Mouse (Mus musculus): ENCODE results near the gene Dirc2. TPM values are rescaled to one million over a fixed set of nuclear protein-coding genes. Genes with fewer than 3 reads are reported as not detected.

Gene Dirc2
- polyA plus RNA-seq, 1 experiment from 2014 or later, result 11.1 TPM

DNA sequence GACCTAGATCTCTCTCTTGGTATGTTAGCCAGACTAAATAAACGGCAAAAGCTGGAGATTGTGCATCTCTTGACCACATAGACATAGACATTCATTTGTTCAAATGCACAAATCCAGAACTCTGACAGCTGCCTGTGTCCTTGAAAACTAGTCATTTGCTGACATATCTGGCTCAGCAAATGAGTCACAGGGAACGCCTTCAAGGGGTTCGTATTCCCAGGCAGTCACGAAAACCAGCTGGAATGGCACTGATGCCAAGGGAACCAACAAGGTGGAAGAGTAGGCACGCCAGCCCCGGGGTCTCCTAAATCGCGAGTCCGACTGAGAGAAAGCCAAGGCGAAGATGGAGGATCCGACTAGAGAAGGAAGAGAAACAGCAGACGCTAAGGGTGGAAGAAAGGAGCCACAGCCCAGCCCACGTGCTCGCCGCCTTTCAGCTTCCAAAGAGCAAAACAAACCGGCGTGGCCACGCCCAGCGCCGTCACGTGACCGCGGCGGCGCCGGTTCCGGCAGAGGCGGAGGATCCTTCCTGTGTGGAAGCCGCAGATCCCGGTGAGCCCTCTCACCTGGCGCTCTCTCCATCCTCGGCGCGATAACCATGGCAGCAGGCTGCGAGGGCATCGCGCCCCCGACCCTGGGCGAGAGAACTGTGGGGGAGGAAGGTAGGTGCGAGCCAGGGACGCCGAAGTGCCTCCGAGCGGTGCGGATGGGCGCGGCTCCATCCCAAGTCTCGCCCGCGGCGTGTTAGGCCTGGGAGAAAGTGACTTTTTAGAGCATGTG, 912 bp upstream of the Dirc2 start, which contains the start of gene Hspbap1:
TSS of gene Hspbap1 (plus strand) at position 498 of the 780 bp plus-strand sequence.
- Histone ChIP-seq H3K4me1 (peaks cover 36% of the 10 kb centered on the region), H3K27me3 (replicated peaks; ENCODE audit: low read depth, poor library complexity, severe bottlenecking) (no peaks in the 10 kb centered on the region), H3K4me3 (peak within 1 kb of the TSS; percentile 93), H3K36me3 (replicated peaks) (peaks cover 12% of the 10 kb centered on the region), H3K27ac (replicated peaks) (peak within 1 kb of the TSS; percentile 90), H3K9me3 (no peaks in the 10 kb centered on the region)
- DNase-seq (ENCODE audit: low spot score), result peak; percentile 93
- WGBS, result under 1% methylated on average over 51 of the region's 51 CpGs

DNA sequence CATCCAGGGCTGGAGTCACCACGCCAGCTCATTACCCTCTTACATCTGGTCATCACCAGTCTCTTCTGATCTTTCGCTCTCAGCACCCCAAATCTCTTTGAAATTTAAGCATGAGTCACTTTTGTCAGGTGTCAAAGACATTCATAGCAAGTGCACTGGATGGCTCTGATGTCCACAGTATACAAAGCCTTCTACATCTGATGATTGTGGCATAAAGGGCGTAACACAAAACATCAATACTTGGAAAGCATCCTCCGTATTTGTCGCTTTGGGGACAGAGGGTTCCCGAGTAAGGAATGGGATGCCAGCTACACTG, 729 bp downstream of the Dirc2 start:
- peak overlapping the region; percentile 90; the same call in 1 of the 2 replicates for H3K27ac ChIP-seq (replicated peaks)
- no peaks in the 10 kb centered on the region for H3K9me3 ChIP-seq
- WGBS, result 28% methylated on average over 6 of the region's 6 CpGs
- H3K36me3 ChIP-seq (replicated peaks), result peaks cover 12% of the 10 kb centered on the region
- H3K27me3 ChIP-seq (replicated peaks; ENCODE audit: low read depth, poor library complexity, severe bottlenecking), result no peaks in the 10 kb centered on the region
- DNase-seq (ENCODE audit: low spot score), result no peak
- H3K4me3 ChIP-seq, result peak overlapping the region; percentile 93
- peaks cover 36% of the 10 kb centered on the region for H3K4me1 ChIP-seq

DNA sequence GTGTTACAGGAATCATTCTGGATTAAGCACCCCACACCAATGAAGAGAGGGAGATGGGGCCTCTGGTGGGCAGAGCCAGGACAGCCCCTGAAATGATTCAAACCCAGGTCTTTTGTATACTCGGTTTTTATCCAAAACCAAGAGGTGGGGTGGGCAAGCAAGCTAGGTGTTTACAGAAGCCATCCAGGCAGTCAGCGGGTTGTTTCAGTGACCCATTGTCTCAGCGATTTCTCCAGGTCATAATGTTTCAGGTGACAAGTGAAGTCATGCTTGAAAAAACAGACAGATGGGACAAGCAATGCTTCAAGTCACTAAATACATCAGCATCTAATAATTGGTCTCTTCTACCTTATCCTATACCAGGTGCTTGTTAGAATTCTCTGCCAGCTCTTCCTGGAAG, 2.8 kb downstream of the Dirc2 start:
- Histone ChIP-seq H3K36me3 (replicated peaks) (no peaks in the 10 kb centered on the region), H3K9me3 (0 out of 2 replicates have a peak, but pooled peaks cover 2% of the 10 kb centered on the region), H3K27me3 (replicated peaks; ENCODE audit: low read depth, poor library complexity, severe bottlenecking) (no peaks in the 10 kb centered on the region), H3K4me1 (peaks cover 30% of the 10 kb centered on the region), H3K4me3 (no peak overlapping the region), H3K27ac (replicated peaks) (no peak overlapping the region)
- WGBS, result 78% methylated on average over 3 of the region's 3 CpGs
- DNase-seq (ENCODE audit: low spot score), result no peak

DNA sequence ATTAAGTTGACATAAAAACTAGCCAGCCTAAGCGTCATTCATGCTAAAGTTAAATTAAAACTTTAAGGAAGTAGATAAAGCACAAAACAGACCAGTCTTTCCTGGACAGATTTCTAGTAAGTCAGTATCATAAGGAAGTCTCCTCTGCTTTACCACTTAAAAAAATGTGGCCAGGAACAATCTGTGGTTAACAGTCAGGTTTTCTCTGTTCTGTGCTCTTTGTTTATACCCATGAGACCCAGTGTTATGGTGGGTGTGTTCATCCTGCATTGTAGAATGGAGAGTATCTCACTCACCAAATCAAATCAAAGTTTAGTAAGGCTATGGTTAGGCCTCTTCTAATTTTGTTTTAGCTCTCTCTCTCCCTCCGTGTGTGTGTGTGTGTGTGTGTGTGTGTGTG, 3.7 kb downstream of the Dirc2 start:
- 0 out of 2 replicates have a peak, but pooled peaks cover 2% of the 10 kb centered on the region for H3K9me3 ChIP-seq
- 79% methylated on average over 2 of the region's 2 CpGs for WGBS
- H3K36me3 ChIP-seq (replicated peaks), result no peaks in the 10 kb centered on the region
- H3K4me3 ChIP-seq, result no peak overlapping the region
- no peak overlapping the region for H3K27ac ChIP-seq (replicated peaks)
- H3K27me3 ChIP-seq (replicated peaks; ENCODE audit: low read depth, poor library complexity, severe bottlenecking), result no peaks in the 10 kb centered on the region
- DNase-seq (ENCODE audit: low spot score), result no peak
- H3K4me1 ChIP-seq, result peaks cover 22% of the 10 kb centered on the region

DNA sequence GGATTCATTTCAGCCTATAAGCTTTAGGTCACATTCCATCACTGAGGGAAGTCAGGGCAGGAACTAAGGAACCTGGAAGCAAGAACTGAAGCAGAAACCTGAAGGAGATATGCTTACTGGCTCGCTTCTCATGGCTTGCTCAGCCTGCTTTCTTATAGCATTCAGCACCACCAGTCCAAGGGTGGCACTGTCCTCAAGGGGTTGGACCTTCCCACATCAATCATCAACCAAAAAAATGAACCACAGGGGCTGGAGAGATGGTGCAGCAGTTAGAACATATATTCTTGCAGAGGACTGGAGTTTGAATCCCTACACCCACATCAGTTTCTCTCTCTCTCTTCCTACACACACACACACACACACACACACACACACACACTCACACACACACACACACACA, 4.2 kb downstream of the Dirc2 start:
- Histone ChIP-seq H3K9me3 (0 out of 2 replicates have a peak, but pooled peaks cover 2% of the 10 kb centered on the region), H3K4me3 (no peak overlapping the region), H3K36me3 (replicated peaks) (no peaks in the 10 kb centered on the region), H3K27me3 (replicated peaks; ENCODE audit: low read depth, poor library complexity, severe bottlenecking) (no peaks in the 10 kb centered on the region), H3K27ac (replicated peaks) (no peak overlapping the region), H3K4me1 (peaks cover 21% of the 10 kb centered on the region)
- DNase-seq (ENCODE audit: low spot score), result no peak
- WGBS, result 81% methylated on average over 1 of the region's 1 CpGs

DNA sequence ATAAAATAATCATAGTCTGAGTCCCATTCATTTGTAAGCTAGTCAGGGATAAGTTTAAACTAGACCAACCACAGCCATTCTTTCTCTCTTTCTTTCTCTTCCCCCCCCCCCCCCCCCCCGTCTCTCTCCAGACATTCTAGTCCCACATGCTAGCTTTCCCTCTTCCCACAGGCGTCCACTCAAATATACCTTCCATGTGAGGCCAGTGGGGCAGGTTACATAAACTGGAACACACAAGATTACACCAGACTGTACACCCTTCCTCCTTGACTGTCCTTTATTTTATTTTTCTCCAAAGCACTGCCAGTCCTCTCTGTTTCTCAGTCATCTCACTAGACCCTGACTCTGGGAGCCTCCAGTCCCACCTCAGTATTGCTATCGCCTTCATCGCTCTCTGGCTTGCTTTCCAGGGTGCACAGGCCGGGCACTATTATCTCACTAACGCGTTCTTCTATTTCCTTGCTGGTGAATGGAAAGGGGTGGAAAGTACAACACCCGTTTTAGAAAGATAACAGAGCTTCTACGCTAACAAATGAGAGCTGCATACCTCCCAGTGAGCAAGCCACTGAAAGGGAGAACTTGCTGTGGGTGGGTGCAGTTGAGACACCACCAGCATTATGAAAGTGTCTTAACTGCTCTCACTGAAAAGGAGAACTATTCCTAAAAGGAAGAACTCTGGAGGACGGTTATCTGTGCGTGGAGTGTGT, 5.4 kb downstream of the Dirc2 start:
- Histone ChIP-seq H3K9me3 (0 out of 2 replicates have a peak, but pooled peaks cover 2% of the 10 kb centered on the region), H3K4me1 (peaks cover 15% of the 10 kb centered on the region), H3K27ac (replicated peaks) (no peak overlapping the region), H3K4me3 (no peak overlapping the region), H3K27me3 (replicated peaks; ENCODE audit: low read depth, poor library complexity, severe bottlenecking) (no peaks in the 10 kb centered on the region), H3K36me3 (replicated peaks) (no peaks in the 10 kb centered on the region)
- 89% methylated on average over 11 of the region's 11 CpGs for WGBS
- no peak for DNase-seq (ENCODE audit: low spot score)

DNA sequence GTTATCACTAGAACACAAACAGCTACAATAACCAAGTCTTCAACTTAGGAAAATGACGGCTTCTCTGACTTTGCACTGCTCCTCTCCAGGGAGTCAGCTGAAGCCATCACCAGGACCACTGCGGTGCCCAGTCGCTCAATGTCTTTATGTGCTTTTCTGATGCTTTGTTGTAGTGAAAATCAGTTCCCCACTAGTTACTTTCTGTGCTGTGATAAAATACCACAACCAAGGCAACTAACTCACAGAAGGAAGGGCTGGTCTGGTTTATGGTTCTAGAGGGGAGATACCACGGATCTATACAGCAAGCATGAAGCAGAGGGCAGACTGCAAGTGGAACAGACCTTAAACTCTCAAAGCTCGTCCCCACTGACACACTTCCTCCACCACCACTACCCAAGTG, 9.8 kb downstream of the Dirc2 start:
- Histone ChIP-seq H3K9me3 (0 out of 2 replicates have a peak, but pooled peaks cover 2% of the 10 kb centered on the region), H3K4me3 (no peak overlapping the region), H3K27ac (replicated peaks) (no peak overlapping the region), H3K27me3 (replicated peaks; ENCODE audit: low read depth, poor library complexity, severe bottlenecking) (no peaks in the 10 kb centered on the region), H3K36me3 (replicated peaks) (no peaks in the 10 kb centered on the region), H3K4me1 (no peaks in the 10 kb centered on the region)
- 89% methylated on average over 5 of the region's 5 CpGs for WGBS
- DNase-seq (ENCODE audit: low spot score), result no peak

DNA sequence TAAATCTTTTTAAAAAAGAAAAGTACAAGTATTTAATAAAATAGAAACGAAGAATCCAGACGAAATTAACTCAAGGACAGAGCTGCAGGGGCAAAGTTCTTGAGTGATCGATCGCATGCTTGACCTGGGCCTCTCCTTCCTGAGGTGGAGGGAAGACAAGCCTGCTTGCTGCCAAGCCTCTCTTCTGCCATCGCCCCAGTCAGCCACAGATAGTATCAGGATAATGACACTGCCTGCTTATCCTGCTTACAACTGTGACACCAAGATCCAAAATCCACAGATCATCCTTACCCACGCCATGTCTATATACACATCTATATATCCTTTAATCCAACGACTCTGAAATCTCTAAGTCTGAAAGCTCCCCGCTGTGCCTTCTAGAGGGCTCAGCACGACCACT, 12.5 kb downstream of the Dirc2 start:
- no peak for DNase-seq (ENCODE audit: low spot score)
- WGBS, result 87% methylated on average over 9 of the region's 9 CpGs

DNA sequence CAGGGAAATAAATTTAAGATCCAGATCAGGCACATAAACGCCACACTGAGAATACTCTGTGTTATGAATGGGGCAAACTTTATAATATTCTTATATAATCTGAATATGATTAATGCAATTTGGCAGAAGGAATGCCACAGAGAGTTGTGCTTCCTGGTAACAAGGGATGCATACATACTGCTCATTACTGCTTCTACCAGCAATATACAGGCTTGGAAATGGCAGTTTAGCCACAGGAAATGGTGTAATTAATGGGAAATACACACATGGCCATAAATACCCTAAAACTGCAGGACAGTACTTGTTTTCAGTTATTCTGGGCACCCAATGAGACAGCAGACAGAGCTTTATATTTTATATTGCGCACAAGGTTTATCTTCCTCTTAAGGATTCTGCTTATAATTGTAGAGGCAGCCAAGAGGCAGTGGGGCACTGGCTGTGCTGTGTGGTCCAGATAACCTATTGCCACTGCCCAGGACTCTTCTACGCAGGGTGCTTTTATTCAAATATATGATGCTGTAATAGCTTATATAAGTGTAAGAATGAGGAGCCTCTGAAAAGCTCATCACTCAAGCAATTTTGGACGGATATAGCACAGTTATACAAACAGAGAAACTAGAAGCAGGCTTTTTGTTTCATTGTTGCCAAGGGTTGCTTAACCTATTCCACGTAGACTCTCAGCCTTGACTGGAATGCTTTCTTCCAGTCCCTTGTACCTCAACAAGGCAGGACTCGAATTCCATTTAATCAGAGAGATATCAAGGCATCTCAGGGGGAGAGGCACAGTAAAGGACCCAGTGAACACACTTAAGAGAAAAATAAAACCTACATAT, 13.4 kb downstream of the Dirc2 start:
- no peaks in the 10 kb centered on the region for H3K36me3 ChIP-seq (replicated peaks)
- no peak for DNase-seq (ENCODE audit: low spot score)
- no peaks in the 10 kb centered on the region for H3K9me3 ChIP-seq
- H3K27me3 ChIP-seq (replicated peaks; ENCODE audit: low read depth, poor library complexity, severe bottlenecking), result no peaks in the 10 kb centered on the region
- H3K27ac ChIP-seq (replicated peaks), result no peak overlapping the region
- no peak overlapping the region for H3K4me3 ChIP-seq
- WGBS, result 91% methylated on average over 6 of the region's 6 CpGs
- no peaks in the 10 kb centered on the region for H3K4me1 ChIP-seq

More for the DNA sequence above, 12.5 kb downstream of the Dirc2 start:
- H3K9me3 ChIP-seq, result no peaks in the 10 kb centered on the region
- no peak overlapping the region for H3K4me3 ChIP-seq
- H3K27ac ChIP-seq (replicated peaks), result no peak overlapping the region
- H3K36me3 ChIP-seq (replicated peaks), result no peaks in the 10 kb centered on the region
- H3K27me3 ChIP-seq (replicated peaks; ENCODE audit: low read depth, poor library complexity, severe bottlenecking), result no peaks in the 10 kb centered on the region
- H3K4me1 ChIP-seq, result no peaks in the 10 kb centered on the region

DNA sequence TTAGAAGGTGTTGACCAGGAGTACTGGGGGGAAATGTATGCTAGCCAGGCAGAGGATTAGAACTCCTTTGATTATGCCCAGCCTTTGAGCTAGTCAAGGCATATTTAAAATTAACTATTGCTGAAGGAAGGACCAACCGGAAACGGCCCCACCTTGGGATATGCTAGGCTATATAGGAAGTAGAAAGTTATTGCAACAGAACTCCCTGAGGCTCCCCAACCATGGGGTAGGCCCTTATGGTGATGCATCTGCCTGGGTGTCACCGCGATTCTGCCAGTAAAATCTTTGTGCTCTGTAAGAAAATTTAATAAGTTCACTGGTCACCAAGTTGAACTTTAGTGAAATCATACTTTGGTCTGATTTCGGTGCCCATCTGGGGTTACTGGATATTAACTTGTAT, 15.2 kb downstream of the Dirc2 start:
- DNase-seq (ENCODE audit: low spot score), result no peak
- Histone ChIP-seq H3K4me3 (no peak overlapping the region), H3K27ac (replicated peaks) (no peak overlapping the region), H3K9me3 (no peaks in the 10 kb centered on the region), H3K36me3 (replicated peaks) (no peaks in the 10 kb centered on the region), H3K4me1 (peaks cover 4% of the 10 kb centered on the region), H3K27me3 (replicated peaks; ENCODE audit: low read depth, poor library complexity, severe bottlenecking) (no peaks in the 10 kb centered on the region)
- 93% methylated on average over 5 of the region's 5 CpGs for WGBS

DNA sequence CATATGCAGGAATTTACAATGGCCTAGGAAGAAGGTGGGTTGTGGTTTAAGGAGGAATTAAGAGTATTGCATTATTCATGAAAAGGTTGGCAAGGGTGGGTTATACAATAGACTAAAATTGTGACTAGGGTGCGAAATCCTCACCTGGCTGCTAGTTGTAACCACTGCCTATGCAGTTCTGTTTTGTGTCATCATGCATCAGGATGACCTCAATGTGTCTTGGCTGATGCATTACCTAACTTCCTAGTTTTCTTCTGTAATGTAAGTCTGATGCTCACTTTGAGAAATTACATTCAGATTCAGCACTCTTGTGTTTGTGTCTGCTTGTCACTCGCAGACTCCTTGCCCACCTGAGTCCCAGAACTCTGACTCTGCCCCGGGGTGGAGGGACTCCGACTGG, 17.3 kb downstream of the Dirc2 start:
- Histone ChIP-seq H3K4me1 (peaks cover 4% of the 10 kb centered on the region), H3K4me3 (no peak overlapping the region), H3K27ac (replicated peaks) (no peak overlapping the region), H3K36me3 (replicated peaks) (no peaks in the 10 kb centered on the region), H3K27me3 (replicated peaks; ENCODE audit: low read depth, poor library complexity, severe bottlenecking) (no peaks in the 10 kb centered on the region), H3K9me3 (no peaks in the 10 kb centered on the region)
- no peak for DNase-seq (ENCODE audit: low spot score)
- 87% methylated on average over 4 of the region's 4 CpGs for WGBS

DNA sequence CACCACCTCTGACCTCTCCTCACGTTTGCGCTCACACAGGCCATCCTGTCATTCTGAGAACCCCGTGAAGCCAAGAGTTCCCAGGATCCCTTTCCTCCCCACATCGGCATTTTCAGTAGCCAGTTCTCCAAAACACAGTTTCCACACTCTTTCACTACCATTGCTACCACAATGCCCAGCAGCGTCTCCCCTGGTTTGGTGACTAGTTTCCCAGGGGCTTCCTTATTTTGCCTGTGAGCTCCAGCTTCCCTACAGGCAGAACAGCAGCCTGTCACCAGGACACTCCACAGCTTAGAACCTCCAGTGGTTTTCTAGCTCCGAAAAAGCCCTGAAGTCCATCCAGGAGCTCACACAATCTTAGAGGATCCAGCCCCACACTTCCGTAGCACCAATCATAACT, 19.8 kb downstream of the Dirc2 start:
- Histone ChIP-seq H3K27me3 (replicated peaks; ENCODE audit: low read depth, poor library complexity, severe bottlenecking) (no peaks in the 10 kb centered on the region), H3K4me1 (peaks cover 4% of the 10 kb centered on the region), H3K9me3 (no peaks in the 10 kb centered on the region), H3K27ac (replicated peaks) (no peak overlapping the region), H3K36me3 (replicated peaks) (peaks cover 4% of the 10 kb centered on the region; the same call in 1 of the 2 replicates), H3K4me3 (no peak overlapping the region)
- DNase-seq (ENCODE audit: low spot score), result no peak
- WGBS, result 63% methylated on average over 7 of the region's 7 CpGs
